Mouse (Mus musculus) MEL (cell line): Measurements from ENCODE around the gene Taok1.

ENCODE experiments used
- BHLHE40 ChIP-seq: IDR thresholded peaks from 2 replicates; pipeline ENCODE4 v1.6.1; 2012; ENCODE audit warnings: low read depth, mild to moderate bottlenecking, inconsistent platforms, low read length, improper control_type of control experiment, borderline replicate concordance
- CHD2 ChIP-seq: IDR thresholded peaks from 2 replicates; pipeline ENCODE4 v1.6.1; 2011; ENCODE audit warnings: low read length, improper control_type of control experiment
- CTCF ChIP-seq, 3 experiments: IDR thresholded peaks in 2 of 3; conservative IDR thresholded peaks in 1 of 3; 2 replicates each; pipeline ENCODE4 v1.5.1; 2011 to 2012; ENCODE audit warnings: low read length in 3 of 3, low read depth in 2 of 3, mild to moderate bottlenecking in 2 of 3, improper control_type of control experiment in 1 of 3, inconsistent platforms in 1 of 3, mixed read lengths in 1 of 3, moderate library complexity in 1 of 3; ENCODE audit not compliant: control insufficient read depth in 1 of 3, insufficient read depth in 1 of 3, poor library complexity in 1 of 3, severe bottlenecking in 1 of 3
- GABPA ChIP-seq: IDR thresholded peaks from 2 replicates; pipeline ENCODE4 v1.6.1; 2012; ENCODE audit warnings: low read depth, mild to moderate bottlenecking, inconsistent platforms, low read length, improper control_type of control experiment, moderate library complexity
- KAT2A ChIP-seq: conservative IDR thresholded peaks from 2 replicates; pipeline ENCODE4 v1.6.1; 2012; ENCODE audit warnings: low read depth, low read length, improper control_type of control experiment, inconsistent platforms
- MAFK ChIP-seq: IDR thresholded peaks from 2 replicates; pipeline ENCODE4 v1.6.1; 2011; ENCODE audit warnings: low read depth, mild to moderate bottlenecking, low read length, improper control_type of control experiment, borderline replicate concordance
- MYB ChIP-seq: IDR thresholded peaks from 2 replicates; pipeline ENCODE4 v1.6.1; 2011; ENCODE audit warnings: mild to moderate bottlenecking, low read depth, low read length, improper control_type of control experiment
- MYC ChIP-seq: IDR thresholded peaks from 2 replicates; pipeline ENCODE4 v1.6.1; 2011; ENCODE audit warnings: low read depth, mild to moderate bottlenecking, low read length, improper control_type of control experiment, moderate library complexity
- NRF1 ChIP-seq: IDR thresholded peaks from 2 replicates; pipeline ENCODE4 v1.6.1; 2014; ENCODE audit warnings: low read depth, mild to moderate bottlenecking, inconsistent platforms, low read length, improper control_type of control experiment, moderate library complexity; ENCODE audit not compliant: poor library complexity, insufficient read depth, severe bottlenecking
- TCF12 ChIP-seq: IDR thresholded peaks from 2 replicates; pipeline ENCODE4 v1.6.1; 2014; ENCODE audit warnings: low read depth, mild to moderate bottlenecking, inconsistent platforms, low read length, improper control_type of control experiment, moderate library complexity
- UBTF ChIP-seq: IDR thresholded peaks from 2 replicates; pipeline ENCODE4 v1.6.1; 2012; ENCODE audit warnings: low read depth, mild to moderate bottlenecking, inconsistent platforms, low read length, improper control_type of control experiment, moderate library complexity, borderline replicate concordance; ENCODE audit not compliant: insufficient read depth
- USF1 ChIP-seq: IDR thresholded peaks from 2 replicates; pipeline ENCODE4 v1.6.1; 2014; ENCODE audit warnings: low read depth, mild to moderate bottlenecking, inconsistent platforms, low read length, improper control_type of control experiment, moderate library complexity
- ZKSCAN1 ChIP-seq: IDR thresholded peaks from 2 replicates; pipeline ENCODE4 v1.6.1; 2012; ENCODE audit warnings: low read depth, mild to moderate bottlenecking, inconsistent platforms, low read length, improper control_type of control experiment, moderate library complexity

- TF ChIP-seq GABPA = no peak
- no peak for TF ChIP-seq NRF1
- no peak for TF ChIP-seq UBTF
- TF ChIP-seq KAT2A = no peak
- no peak for TF ChIP-seq MYC
- TF ChIP-seq ZKSCAN1 = no peak
- TF ChIP-seq BHLHE40 = no peak
- no peak for TF ChIP-seq USF1
- no peak for TF ChIP-seq CHD2
- no peak for TF ChIP-seq TCF12
- TF ChIP-seq MAFK = no peak
- TF ChIP-seq MYB = no peak
- TF ChIP-seq CTCF (IDR thresholded peaks at IDR 0.05 in 2 of 3, conservative IDR thresholded peaks at IDR 0.05 in 1 of 3; ENCODE audit: control insufficient read depth in 1 of 3, insufficient read depth in 1 of 3, low read depth in 2 of 3, low read length in 3 of 3, poor library complexity in 1 of 3, severe bottlenecking in 1 of 3) = no peak
Measured at GRCm38 (mm10) chr11:77494344-77494676, 113.3 kb downstream of the Taok1 start.
